8 mouse cellular contexts compared by ENCODE assay signal in genomic region chr2:132578711-132579110, GRCm38 (mm10). TPM values are rescaled to one million over a fixed set of nuclear protein-coding genes. Genes with fewer than 3 reads are reported as not detected.
A peak's percentile ranks its signal among the peaks of the same experiment; 100 is the strongest.
DNase-seq lines count a peak whose midpoint lies in the region; ATAC-seq and TF ChIP-seq lines count a peak whose summit lies in the region.

No protein-coding gene starts in this region.

- H3K4me1 ChIP-seq in forebrain, embryonic 15.5 days = peaks cover 40% of the 10 kb centered on the region
- H3K4me1 ChIP-seq in forebrain, embryonic 14.5 days (ENCODE audit: control insufficient read depth, insufficient read depth, low read length) = peaks cover 29% of the 10 kb centered on the region
- H3K4me1 ChIP-seq in hindbrain, postnatal 0 days (ENCODE audit: insufficient read depth, low read length) = peaks cover 3% of the 10 kb centered on the region; the same call in 1 of the 2 replicates
- H3K4me1 ChIP-seq in neural tube, embryonic 14.5 days (ENCODE audit: control insufficient read depth, insufficient read depth, low read length) = peaks cover 19% of the 10 kb centered on the region

- H3K4me2 ChIP-seq in forebrain, embryonic 15.5 days (replicated peaks) = peak overlapping the region; percentile 50; the same call in 1 of the 2 replicates
- no peak overlapping the region for H3K4me2 ChIP-seq in forebrain, embryonic 14.5 days (ENCODE audit: low read length)
- peak overlapping the region; percentile 72; the same call in 1 of the 2 replicates for H3K4me2 ChIP-seq in hindbrain, postnatal 0 days (ENCODE audit: low read depth, low read length)
- H3K4me2 ChIP-seq in neural tube, embryonic 14.5 days (ENCODE audit: low read depth, low read length) = no peak overlapping the region

- no peaks in the 10 kb centered on the region for H3K27me3 ChIP-seq in forebrain, embryonic 15.5 days
- no peaks in the 10 kb centered on the region for H3K27me3 ChIP-seq in forebrain, embryonic 14.5 days (replicated peaks; ENCODE audit: control insufficient read depth, insufficient read depth, low read length)
- no peaks in the 10 kb centered on the region for H3K27me3 ChIP-seq in hindbrain, postnatal 0 days (ENCODE audit: insufficient read depth, low read length)
- no peaks in the 10 kb centered on the region for H3K27me3 ChIP-seq in neural tube, embryonic 14.5 days (ENCODE audit: control insufficient read depth, insufficient read depth, low read length)

- 0 out of 2 replicates have a peak overlapping the region, but pooled peaks have one; percentile 77 for H3K4me3 ChIP-seq in forebrain, embryonic 15.5 days
- no peak overlapping the region for H3K4me3 ChIP-seq in forebrain, embryonic 14.5 days (ENCODE audit: low read depth, low read length)
- H3K4me3 ChIP-seq in left cerebral cortex, adult 2 months = no peak overlapping the region; the same call in 1 of the 2 replicates
- no peak overlapping the region for H3K4me3 ChIP-seq in hindbrain, postnatal 0 days (ENCODE audit: low read length)
- no peak overlapping the region; the same call in 1 of the 2 replicates for H3K4me3 ChIP-seq in neural tube, embryonic 14.5 days (ENCODE audit: low read depth, low read length)

- no peak for DNase-seq in forebrain, embryonic 14.5 days (ENCODE audit: low spot score)
- no peak for DNase-seq in left cerebral cortex, adult 2 months (ENCODE audit: extremely low spot score in 1 of 2, low spot score in 2 of 2)
- no peak for DNase-seq in left cerebral cortex, postnatal 10 days (ENCODE audit: extremely low spot score in 1 of 2, low spot score in 2 of 2)
- DNase-seq in hindbrain, postnatal 0 days (ENCODE audit: low spot score) = no peak
- no peak for DNase-seq in urinary bladder, adult 2 months (ENCODE audit: low spot score)
- no peak for DNase-seq in left cerebral cortex, postnatal 4 days

- H3K9me3 ChIP-seq in forebrain, embryonic 15.5 days = no peaks in the 10 kb centered on the region
- no peaks in the 10 kb centered on the region for H3K9me3 ChIP-seq in forebrain, embryonic 14.5 days (replicated peaks; ENCODE audit: control insufficient read depth, low read length)
- H3K9me3 ChIP-seq in hindbrain, postnatal 0 days (ENCODE audit: low read length) = no peaks in the 10 kb centered on the region
- H3K9me3 ChIP-seq in neural tube, embryonic 14.5 days (ENCODE audit: control insufficient read depth, low read length) = no peaks in the 10 kb centered on the region

- ATAC-seq in forebrain, embryonic 15.5 days (replicated peaks) = no peak
- no peak for ATAC-seq in forebrain, embryonic 14.5 days
- ATAC-seq in hindbrain, postnatal 0 days = no peak
- ATAC-seq in neural tube, embryonic 14.5 days (ENCODE audit: low read depth) = no peak

- no peaks in the 10 kb centered on the region for H3K36me3 ChIP-seq in forebrain, embryonic 15.5 days
- no peaks in the 10 kb centered on the region for H3K36me3 ChIP-seq in forebrain, embryonic 14.5 days (ENCODE audit: control insufficient read depth, insufficient read depth, low read length)
- H3K36me3 ChIP-seq in hindbrain, postnatal 0 days (ENCODE audit: insufficient read depth, low read length) = no peaks in the 10 kb centered on the region
- no peaks in the 10 kb centered on the region for H3K36me3 ChIP-seq in neural tube, embryonic 14.5 days (ENCODE audit: control insufficient read depth, insufficient read depth, low read length)

- H3K27ac ChIP-seq in forebrain, embryonic 15.5 days (replicated peaks) = peak overlapping the region; percentile 95
- no peak overlapping the region for H3K27ac ChIP-seq in forebrain, embryonic 14.5 days (ENCODE audit: low read depth, low read length)
- H3K27ac ChIP-seq in left cerebral cortex, adult 2 months = peak overlapping the region; percentile 97
- H3K27ac ChIP-seq in hindbrain, postnatal 0 days = peak overlapping the region; percentile 99; the same call in 1 of the 2 replicates
- peak overlapping the region; percentile 99; the same call in 1 of the 2 replicates for H3K27ac ChIP-seq in neural tube, embryonic 14.5 days (ENCODE audit: low read depth, low read length)

- H3K9ac ChIP-seq in forebrain, embryonic 15.5 days (replicated peaks) = no peak overlapping the region
- H3K9ac ChIP-seq in forebrain, embryonic 14.5 days (ENCODE audit: low read length) = no peak overlapping the region
- no peak overlapping the region for H3K9ac ChIP-seq in hindbrain, postnatal 0 days (replicated peaks; ENCODE audit: low read length)
- H3K9ac ChIP-seq in neural tube, embryonic 14.5 days (replicated peaks; ENCODE audit: low read depth, low read length) = no peak overlapping the region

- intact Hi-C loops in left cerebral cortex, adult 2 months (cut with DNase I) = loop anchor here (1.0 to 10.0 kb wide), 2 partner anchors 29 to 206 kb away; partner anchors contain the start of gene Chgb
- intact Hi-C loops in left cerebral cortex, postnatal 10 days (cut with DNase I) = loop anchor here (5.0 kb wide), 1 partner anchor 204 kb away; the partner anchor contains the start of gene Chgb
- intact Hi-C loops in left cerebral cortex, postnatal 4 days (cut with DNase I) = loop anchor here (5.0 kb wide), 1 partner anchor 109 kb away; the partner anchor contains the start of gene Shld1

- WGBS in forebrain, embryonic 15.5 days = 99% methylated on average over 3 of the region's 3 CpGs
- 96% methylated on average over 3 of the region's 3 CpGs for WGBS in forebrain, embryonic 14.5 days
- WGBS in hindbrain, postnatal 0 days = 97% methylated on average over 3 of the region's 3 CpGs
- 96% methylated on average over 3 of the region's 3 CpGs for WGBS in neural tube, embryonic 14.5 days

- no peak for TF ChIP-seq CTCF in left cerebral cortex, adult 2 months (IDR thresholded peaks at IDR 0.05)
- TF ChIP-seq CTCF in hindbrain, postnatal 0 days (IDR thresholded peaks at IDR 0.05; ENCODE audit: low read depth) = no peak

RNA-seq across cellular contexts. Expression of gene Gpcpd1, which starts 8.8 kb away (rescaled TPM):
- polyA plus RNA-seq in forebrain, embryonic 15.5 days (2015; fragmentation: Nextera tagmentation; extraction: Ambion mirVana) = 85.7 and 85.9 TPM in 2 replicates
- 65.3 and 67.0 TPM in 2 replicates for polyA plus RNA-seq in forebrain, embryonic 14.5 days (2014; fragmentation: Nextera tagmentation; extraction: Ambion mirVana)
- 10 to 100 TPM; 74.2 to 86.0 TPM for total RNA-seq in left cerebral cortex, adult 2 months (2021)
- 100 to 1,000 TPM; 131 to 150 TPM for total RNA-seq in left cerebral cortex, postnatal 10 days (2021)
- 43.9 and 46.9 TPM in 2 replicates for total RNA-seq in hindbrain, postnatal 0 days (2014; rRNA removed)
- polyA plus RNA-seq in hindbrain, postnatal 0 days (2015; fragmentation: Nextera tagmentation; extraction: Ambion mirVana) = 84.0 and 91.9 TPM in 2 replicates
- polyA plus RNA-seq in neural tube, embryonic 14.5 days (2014; fragmentation: Nextera tagmentation; extraction: Ambion mirVana) = 103 and 108 TPM in 2 replicates
- 24.2 and 25.6 TPM in 2 replicates for polyA plus RNA-seq in urinary bladder, adult 2 months (2012; rRNA removed)
- 10 to 100 TPM; 75.4 to 80.9 TPM for total RNA-seq in left cerebral cortex, postnatal 4 days (2021)

Comparison
In these comparisons a context has a peak if more than half of its experiments do, and no peak if none do; other contexts are left out.
1. H3K4me2 ChIP-seq: peak in forebrain, embryonic 15.5 days (single experiment) and hindbrain, postnatal 0 days (single experiment); none in forebrain, embryonic 14.5 days (single experiment) and neural tube, embryonic 14.5 days (single experiment).